Mouse (Mus musculus) v-Abl transformed pro-B cells (cell line): ENCODE results near the gene Cped1.

Source experiments
- in situ Hi-C, 2 experiments: fragments of 400-800 bp; cut with MboI; formaldehyde crosslinking; loops; one replicate each; pipeline ENCODE4 v1.15.1; 2025; ENCODE audit not compliant: unreplicated experiment in 2 of 2

The Cped1 gene

DNA sequence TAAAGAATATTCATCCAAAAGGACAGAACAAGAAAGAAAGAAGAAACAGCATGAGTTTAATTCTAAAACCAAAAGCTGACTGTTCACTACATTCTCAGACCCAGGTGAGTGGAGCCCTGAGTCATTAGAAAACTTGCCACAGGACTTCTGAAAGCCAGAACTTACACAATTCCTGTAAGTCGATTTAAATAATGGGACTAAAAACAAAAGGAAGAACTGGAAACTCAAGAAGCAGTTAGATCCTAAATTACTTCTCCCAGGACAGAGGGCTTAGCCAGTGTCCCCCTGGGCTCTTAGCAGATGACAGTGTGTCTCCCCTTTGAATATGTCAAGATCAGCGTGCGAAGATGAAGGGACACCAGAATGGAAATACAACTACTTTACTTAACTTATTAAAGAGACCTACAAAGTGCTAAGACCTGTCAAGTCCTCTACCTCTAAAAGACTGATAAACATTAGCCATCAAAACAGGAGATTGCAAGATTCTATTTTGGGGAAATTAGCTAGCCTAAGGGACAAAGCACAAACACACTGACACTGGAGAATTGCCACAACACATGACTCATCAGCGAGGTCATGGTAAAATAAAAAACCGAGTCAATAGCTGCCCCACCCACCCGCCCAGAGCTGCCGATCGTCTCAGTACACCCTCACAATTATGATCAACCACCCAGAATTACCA lies 284.3 kb downstream of the Cped1 start:
- in situ Hi-C loops, result no loop called here

DNA sequence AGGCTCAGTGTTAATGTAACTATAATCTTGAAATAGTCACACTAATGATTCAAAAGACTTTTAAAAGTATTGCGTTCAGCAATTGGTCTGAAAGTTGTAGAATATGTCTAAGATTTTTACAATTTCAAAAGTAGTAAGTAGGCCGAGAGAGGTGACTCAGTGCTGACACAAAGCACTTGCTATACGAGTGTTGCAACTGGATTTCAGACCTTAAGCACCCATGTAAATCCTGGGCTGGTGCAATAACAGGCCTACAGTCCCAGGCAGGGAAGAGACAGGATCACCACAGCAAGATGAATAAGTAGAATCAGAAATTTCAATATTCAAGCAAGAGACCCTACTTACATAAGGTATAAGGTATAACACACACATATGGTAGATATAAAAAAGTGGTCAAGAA lies 292.2 kb downstream of the Cped1 start:
- in situ Hi-C loops, result no loop called here

DNA sequence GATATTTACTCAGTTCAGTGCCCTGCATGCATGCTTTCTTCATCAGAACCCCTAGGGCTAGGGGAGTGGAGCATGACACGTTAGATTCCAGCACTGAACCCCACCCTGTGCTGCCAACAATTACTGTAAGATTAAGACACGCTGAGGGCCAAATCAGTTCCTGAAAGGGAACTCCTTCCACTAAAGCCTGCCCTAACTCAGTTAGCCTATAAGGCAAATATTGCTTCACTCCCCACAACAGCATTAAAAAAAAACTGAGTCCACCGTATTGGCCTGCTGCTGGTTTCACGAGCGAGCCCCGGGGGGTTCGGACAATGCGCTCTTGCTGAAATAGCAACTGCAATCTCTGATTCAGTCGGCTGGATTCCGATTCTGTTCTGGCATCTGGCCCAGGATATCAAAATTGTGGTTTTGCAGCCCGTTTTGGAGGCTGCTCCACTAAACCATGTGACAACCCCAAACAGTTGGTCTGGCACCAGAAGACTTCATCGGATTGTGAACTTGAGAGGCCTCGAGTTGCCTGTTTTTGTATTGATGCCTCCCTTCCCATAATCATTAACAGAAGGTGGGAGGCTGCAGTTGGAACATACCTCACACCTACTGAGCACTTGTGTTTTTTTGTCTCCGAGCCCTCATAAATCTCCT lies 294.6 kb downstream of the Cped1 start:
- in situ Hi-C loops, result no loop called here

DNA sequence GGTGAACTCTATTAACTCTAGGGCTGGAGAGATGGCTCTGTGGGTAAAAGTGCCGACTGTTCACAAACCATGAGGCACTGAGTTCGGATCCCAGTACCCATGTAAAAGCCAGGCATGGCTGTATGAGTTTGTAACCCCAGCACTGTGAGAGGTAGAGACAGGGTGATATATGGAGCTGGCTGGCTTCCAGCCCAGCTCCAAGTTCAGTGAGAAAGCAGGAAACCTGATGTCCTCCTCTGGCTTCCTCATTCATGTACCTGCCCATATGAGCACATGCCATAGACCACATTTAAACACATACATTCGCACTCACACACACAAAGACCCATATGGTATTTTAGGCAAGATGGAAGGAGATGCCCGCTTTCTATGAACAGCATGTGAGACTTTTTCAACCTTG lies 296.7 kb downstream of the Cped1 start:
- in situ Hi-C loops, result no loop called here

DNA sequence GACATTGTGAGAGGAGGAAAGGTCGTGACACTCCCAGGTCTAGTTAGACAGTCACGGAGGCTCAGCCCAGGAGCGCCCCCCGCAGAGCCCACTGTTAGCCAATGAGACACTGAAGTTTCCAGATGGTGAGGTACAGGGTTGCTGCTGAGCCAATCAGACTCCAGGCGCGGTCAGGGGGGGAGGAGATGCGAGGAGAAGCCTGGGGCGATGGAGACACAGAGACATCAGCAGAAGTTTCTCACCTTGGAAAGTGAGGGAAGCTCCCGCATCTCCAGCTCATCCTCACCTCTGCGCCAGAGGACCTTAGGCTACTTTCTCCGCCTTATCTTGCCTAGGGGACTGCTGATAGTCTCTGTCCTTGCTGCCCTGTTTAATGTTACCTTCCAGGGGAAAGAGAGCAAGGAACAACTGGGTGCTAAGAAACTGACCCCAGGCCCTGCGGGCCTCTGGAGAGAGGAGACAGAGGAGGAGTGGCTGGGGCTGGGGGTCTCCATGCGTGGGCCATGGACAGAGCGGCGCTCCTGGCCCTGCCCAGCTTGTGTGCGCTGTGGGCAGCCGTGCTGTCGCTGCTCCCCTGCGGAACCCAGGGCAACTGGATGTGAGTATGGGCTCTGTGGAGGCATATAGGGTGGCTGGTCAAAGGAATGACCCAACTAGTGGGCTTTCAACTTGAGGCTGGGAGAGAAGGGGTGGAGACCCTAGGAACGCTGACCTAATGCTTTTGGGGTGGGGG lies 302.5 kb downstream of the Cped1 start, which contains the start of gene Wnt16:
Wnt16 (plus strand) TSS at position 224 of the 733 bp plus-strand sequence.
- in situ Hi-C loops, result no loop called here

DNA sequence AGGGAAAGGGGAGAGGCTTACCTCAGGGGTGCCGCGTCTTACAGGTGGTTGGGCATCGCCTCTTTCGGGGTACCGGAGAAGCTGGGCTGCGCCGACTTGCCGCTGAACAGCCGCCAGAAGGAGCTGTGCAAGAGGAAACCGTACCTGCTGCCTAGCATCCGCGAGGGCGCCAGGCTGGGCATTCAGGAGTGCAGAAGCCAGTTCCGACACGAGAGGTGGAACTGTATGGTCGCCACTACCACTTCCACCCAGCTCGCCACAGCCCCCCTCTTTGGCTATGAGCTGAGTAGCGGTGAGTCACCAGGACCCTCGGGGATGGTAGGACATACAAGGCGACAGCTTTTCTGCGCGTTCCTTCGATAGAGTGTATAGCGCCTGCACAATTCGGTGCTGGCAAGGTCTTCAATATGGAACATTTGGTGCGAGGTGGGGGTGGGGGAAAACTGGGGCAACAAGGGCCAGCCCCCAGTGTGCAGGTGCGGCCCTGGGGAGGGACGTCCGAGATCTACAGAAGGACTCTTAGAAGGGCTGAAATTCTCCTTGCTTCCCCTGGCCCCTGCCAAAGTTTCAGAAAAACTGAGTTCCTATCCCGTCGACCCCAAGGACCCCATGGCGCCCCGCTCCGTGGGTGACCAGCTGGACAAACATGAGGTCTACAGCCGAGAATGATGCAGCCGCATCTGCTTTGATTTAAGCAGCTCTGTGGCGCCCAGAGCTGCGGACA lies 303.2 kb downstream of the Cped1 start:
- in situ Hi-C loops, result no loop called here

DNA sequence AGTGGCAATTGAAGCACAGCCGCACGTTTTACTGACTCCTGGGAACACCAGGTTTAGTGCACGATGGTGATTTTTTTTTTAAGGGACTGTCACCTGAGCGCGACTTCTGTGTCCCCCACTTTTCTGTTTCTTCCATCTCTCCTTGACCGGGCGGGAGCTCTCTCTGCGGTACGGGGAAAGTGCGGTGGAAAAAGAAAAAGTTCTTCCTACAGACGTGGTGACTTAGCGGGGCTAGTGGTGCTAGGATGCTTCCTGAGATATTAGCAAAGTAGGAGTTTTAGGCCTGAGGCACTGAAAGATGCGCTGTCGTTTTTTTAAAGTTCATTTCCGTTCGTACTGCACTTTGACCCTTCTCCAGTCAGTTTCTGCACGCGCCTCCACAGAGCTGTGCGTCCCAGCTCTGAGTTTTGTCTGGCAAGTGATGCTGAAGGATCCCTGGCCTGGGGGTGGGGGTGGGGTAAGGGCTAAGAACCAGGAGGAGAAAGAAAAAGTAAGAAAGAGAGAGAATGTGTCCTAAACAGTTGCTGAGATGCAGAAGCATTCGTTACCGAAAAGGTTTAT lies 303.8 kb downstream of the Cped1 start:
- in situ Hi-C loops, result no loop called here

DNA sequence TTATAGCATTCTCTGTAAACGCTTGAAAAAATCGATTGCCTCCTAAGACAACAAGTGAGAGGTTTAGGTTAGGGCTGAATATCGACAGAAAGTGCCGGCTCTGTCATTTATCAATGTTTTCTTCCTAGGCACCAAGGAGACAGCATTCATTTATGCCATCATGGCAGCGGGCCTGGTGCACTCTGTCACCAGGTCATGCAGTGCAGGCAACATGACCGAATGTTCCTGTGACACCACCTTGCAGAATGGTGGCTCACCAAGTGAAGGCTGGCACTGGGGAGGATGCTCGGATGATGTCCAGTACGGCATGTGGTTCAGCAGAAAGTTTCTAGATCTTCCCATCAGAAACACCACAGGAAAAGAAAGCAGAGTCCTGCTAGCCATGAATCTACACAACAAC lies 305.1 kb downstream of the Cped1 start:
- in situ Hi-C loops, result no loop called here

DNA sequence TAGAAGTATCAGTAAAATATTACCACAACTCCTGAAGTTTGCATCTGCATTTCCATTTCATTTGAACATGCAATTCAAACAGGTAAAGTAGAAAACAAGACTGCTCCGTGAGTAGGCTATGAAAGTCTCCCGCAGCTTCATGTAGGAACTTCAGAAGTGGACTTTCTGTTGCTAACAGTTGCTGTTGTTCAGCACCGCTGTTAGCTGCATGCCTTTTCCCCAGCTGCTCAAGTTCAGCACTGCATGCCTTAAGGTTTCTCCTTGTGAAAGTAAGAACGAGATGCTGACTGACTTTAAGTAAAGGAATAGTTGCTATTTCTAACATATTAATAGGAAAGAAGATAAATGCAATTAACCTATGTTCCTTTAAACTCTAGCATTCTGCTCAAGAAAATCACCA lies 306.3 kb downstream of the Cped1 start:
- in situ Hi-C loops, result no loop called here

DNA sequence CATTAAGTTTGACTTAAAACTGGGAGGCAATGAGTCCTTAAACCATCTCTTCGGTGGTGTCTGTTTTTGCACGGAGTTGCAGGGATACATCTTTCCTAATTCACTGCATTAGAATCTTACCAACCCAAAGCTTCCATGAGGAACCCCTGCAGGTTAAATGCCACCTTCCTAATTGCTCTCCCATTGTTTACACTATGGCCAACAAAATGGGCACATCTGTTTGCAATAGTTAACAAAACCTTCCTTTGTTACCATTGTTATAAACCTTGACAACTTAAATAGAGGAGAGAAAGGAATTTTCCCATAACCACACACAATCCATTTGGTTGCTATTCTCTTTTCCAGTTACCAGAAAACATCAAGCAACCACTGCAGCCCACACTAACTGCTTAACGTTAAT lies 308.2 kb downstream of the Cped1 start:
- in situ Hi-C loops, result no loop called here

DNA sequence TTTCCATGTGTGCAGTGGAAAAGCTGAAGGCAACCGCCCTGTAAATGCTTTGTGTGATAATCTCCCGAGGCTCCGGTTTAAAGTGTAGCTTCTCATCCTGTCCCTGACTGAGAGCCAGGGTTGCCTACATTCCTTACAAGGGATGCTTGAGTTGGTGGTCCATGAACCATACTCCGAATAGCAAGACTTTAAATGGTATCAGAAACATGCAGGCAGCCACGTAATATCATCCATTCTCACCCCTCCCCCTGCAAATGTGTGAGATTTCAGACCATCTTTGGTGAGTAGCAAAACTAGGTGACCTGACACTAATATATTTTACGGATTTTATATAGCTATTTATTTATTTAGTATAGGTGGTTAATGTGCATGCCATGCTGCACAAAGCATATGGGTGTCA lies 311.3 kb downstream of the Cped1 start:
- in situ Hi-C loops, result no loop called here

DNA sequence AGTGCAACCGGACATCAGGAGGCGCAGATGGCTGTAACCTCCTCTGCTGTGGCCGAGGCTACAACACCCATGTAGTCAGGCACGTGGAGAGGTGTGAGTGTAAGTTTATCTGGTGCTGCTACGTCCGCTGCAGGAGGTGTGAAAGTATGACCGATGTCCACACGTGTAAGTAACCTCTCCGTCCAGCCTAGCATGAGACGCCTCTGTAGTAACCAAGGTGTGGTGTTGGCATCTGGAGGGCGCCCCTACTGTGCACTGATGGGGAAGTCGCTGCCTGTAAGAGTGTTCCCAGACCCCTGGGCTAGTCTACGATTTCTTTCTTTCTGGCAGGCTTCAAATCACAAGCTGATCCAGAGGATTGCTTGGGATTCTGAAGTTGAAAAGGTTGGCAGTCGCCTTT lies 312.3 kb downstream of the Cped1 start:
- in situ Hi-C loops, result no loop called here
